Mouse (Mus musculus): ENCODE measurements around the gene Ralgps1. TPM values are rescaled to one million over a fixed set of nuclear protein-coding genes. Genes with fewer than 3 reads are reported as not detected.

Ralgps1 gene
- total and polyA plus RNA-seq, 3 experiments, result 0.62 to 2.1 (median 1.5) TPM

GRCm38 (mm10) chr2:33134766-33135490 is 236.4 kb downstream of the Ralgps1 start:
- no peak for DNase-seq (ENCODE audit: extremely low read depth)
- Histone ChIP-seq H3K9ac (ENCODE audit: insufficient read depth, low read depth) (no peak overlapping the region), H3K27me3 (replicated peaks) (peaks cover 18% of the 10 kb centered on the region), H3K9me3 (replicated peaks; ENCODE audit: low read length) (no peaks in the 10 kb centered on the region), H3K27ac (ENCODE audit: insufficient read depth, low read depth) (no peak overlapping the region), H3K79me2 (replicated peaks; ENCODE audit: control insufficient read depth, extremely low read depth, insufficient read depth, poor library complexity, severe bottlenecking) (no peaks in the 10 kb centered on the region), H3K4me1 (ENCODE audit: control insufficient read depth in 1 of 2, insufficient read depth in 2 of 2) (peaks cover 0 to 19% of the 10 kb centered on the region in 2 experiments; a peak in 2 of 4 replicates), H3K36me3 (replicated peaks in 1 of 2; ENCODE audit: control insufficient read depth in 1 of 2, insufficient read depth in 1 of 2, low read length in 1 of 2) (no peaks in the 10 kb centered on the region), H3K4me2 (ENCODE audit: insufficient read depth, low read depth, poor library complexity, severe bottlenecking) (no peak overlapping the region), H3K4me3 (replicated peaks in 1 of 3; ENCODE audit: low read depth in 2 of 3, low read length in 2 of 3, poor library complexity in 1 of 3) (no peak overlapping the region)
- TF ChIP-seq NRF1 (IDR thresholded peaks at IDR 0.05; ENCODE audit: low read depth, low read length), result no peak
- no peak for TF ChIP-seq USF2 (conservative IDR thresholded peaks at IDR 0.05; ENCODE audit: low read depth, low read length)
- TF ChIP-seq JUND (conservative IDR thresholded peaks at IDR 0.05; ENCODE audit: low read depth, low read length), result no peak
- no peak for TF ChIP-seq HCFC1 (IDR thresholded peaks at IDR 0.05; ENCODE audit: low read depth, low read length)
- no peak for TF ChIP-seq UBTF (IDR thresholded peaks at IDR 0.05; ENCODE audit: low read depth, low read length)
- TF ChIP-seq GABPA (IDR thresholded peaks at IDR 0.05; ENCODE audit: insufficient replicate concordance, low read depth, low read length), result no peak
- TF ChIP-seq RCOR1 (conservative IDR thresholded peaks at IDR 0.05; ENCODE audit: low read depth, low read length), result no peak
- no peak for TF ChIP-seq PAX5 (IDR thresholded peaks at IDR 0.05; ENCODE audit: low read length)
- no peak for TF ChIP-seq NELFE (IDR thresholded peaks at IDR 0.05; ENCODE audit: low read depth, low read length)
- TF ChIP-seq MEF2A (IDR thresholded peaks at IDR 0.05; ENCODE audit: borderline replicate concordance, low read depth, low read length), result no peak
- TF ChIP-seq ZKSCAN1 (IDR thresholded peaks at IDR 0.05; ENCODE audit: borderline replicate concordance, low read depth, low read length), result no peak
- TF ChIP-seq POLR2A (IDR thresholded peaks at IDR 0.05; ENCODE audit: low read depth, low read length), result no peak
- dilution Hi-C loops (cut with MboI; ENCODE audit: extremely low pct_ligation_motif_present, extremely low pct_unique_long_range_greater_than_20kb, low sequenced_read_pairs), result no loop called here
- in situ Hi-C loops (cut with MboI; ENCODE audit: low pct_ligation_motif_present, low pct_unique_long_range_greater_than_20kb, low sequenced_read_pairs), result no loop called here

GRCm38 (mm10) chr2:33132306-33132705 is 239.0 kb downstream of the Ralgps1 start:
- TF ChIP-seq GABPA (IDR thresholded peaks at IDR 0.05; ENCODE audit: insufficient replicate concordance, low read depth, low read length), result no peak
- TF ChIP-seq IRF4 (IDR thresholded peaks at IDR 0.05; ENCODE audit: low read depth, low read length), result no peak
- no peak for TF ChIP-seq MXI1 (IDR thresholded peaks at IDR 0.05; ENCODE audit: low read depth, low read length)
- TF ChIP-seq ZNF384 (IDR thresholded peaks at IDR 0.05; ENCODE audit: low read depth, low read length), result no peak
- TF ChIP-seq CHD1 (IDR thresholded peaks at IDR 0.05; ENCODE audit: low read depth, low read length), result no peak
- TF ChIP-seq USF2 (conservative IDR thresholded peaks at IDR 0.05; ENCODE audit: low read depth, low read length), result no peak
- no peak for TF ChIP-seq MAFK (IDR thresholded peaks at IDR 0.05; ENCODE audit: insufficient replicate concordance, low read length)
- TF ChIP-seq MAZ (IDR thresholded peaks at IDR 0.05; ENCODE audit: low read depth, low read length), result no peak
- no peak for TF ChIP-seq ZMIZ1 (IDR thresholded peaks at IDR 0.05; ENCODE audit: low read depth, low read length)
- no peak for TF ChIP-seq BHLHE40 (IDR thresholded peaks at IDR 0.05; ENCODE audit: low read depth, low read length)
- no peak for TF ChIP-seq JUN (IDR thresholded peaks at IDR 0.05; ENCODE audit: insufficient read depth, low read depth, low read length)
- TF ChIP-seq NELFE (IDR thresholded peaks at IDR 0.05; ENCODE audit: low read depth, low read length), result no peak
- TF ChIP-seq HCFC1 (IDR thresholded peaks at IDR 0.05; ENCODE audit: low read depth, low read length), result no peak
- no peak for TF ChIP-seq ZKSCAN1 (IDR thresholded peaks at IDR 0.05; ENCODE audit: borderline replicate concordance, low read depth, low read length)
- TF ChIP-seq CHD2 (IDR thresholded peaks at IDR 0.05; ENCODE audit: low read length), result no peak
- TF ChIP-seq NRF1 (IDR thresholded peaks at IDR 0.05; ENCODE audit: low read depth, low read length), result no peak
- no peak for TF ChIP-seq USF1 (IDR thresholded peaks at IDR 0.05; ENCODE audit: low read depth, low read length)
- dilution Hi-C loops (cut with MboI; ENCODE audit: extremely low pct_ligation_motif_present, extremely low pct_unique_long_range_greater_than_20kb, low sequenced_read_pairs), result no loop called here
- Histone ChIP-seq H3K4me3 (replicated peaks in 1 of 3; ENCODE audit: low read depth in 2 of 3, low read length in 2 of 3, poor library complexity in 1 of 3) (no peak overlapping the region), H3K9ac (ENCODE audit: insufficient read depth, low read depth) (no peak overlapping the region), H3K79me2 (replicated peaks; ENCODE audit: control insufficient read depth, extremely low read depth, insufficient read depth, poor library complexity, severe bottlenecking) (no peaks in the 10 kb centered on the region), H3K27me3 (replicated peaks) (peaks cover 36% of the 10 kb centered on the region), H3K9me3 (replicated peaks; ENCODE audit: low read length) (no peaks in the 10 kb centered on the region), H3K4me1 (ENCODE audit: control insufficient read depth in 1 of 2, insufficient read depth in 2 of 2) (peaks cover 3 to 19% of the 10 kb centered on the region in 2 experiments; a peak in 3 of 4 replicates), H3K27ac (ENCODE audit: insufficient read depth, low read depth) (no peak overlapping the region), H3K4me2 (ENCODE audit: insufficient read depth, low read depth, poor library complexity, severe bottlenecking) (no peak overlapping the region), H3K36me3 (replicated peaks in 1 of 2; ENCODE audit: control insufficient read depth in 1 of 2, insufficient read depth in 1 of 2, low read length in 1 of 2) (no peaks in the 10 kb centered on the region)
- DNase-seq (ENCODE audit: extremely low read depth), result no peak
- in situ Hi-C loops (cut with MboI; ENCODE audit: low pct_ligation_motif_present, low pct_unique_long_range_greater_than_20kb, low sequenced_read_pairs), result no loop called here

Measured in CH12.LX (cell line).